Mouse (Mus musculus): ENCODE results near the gene Neurl3.

DNA sequence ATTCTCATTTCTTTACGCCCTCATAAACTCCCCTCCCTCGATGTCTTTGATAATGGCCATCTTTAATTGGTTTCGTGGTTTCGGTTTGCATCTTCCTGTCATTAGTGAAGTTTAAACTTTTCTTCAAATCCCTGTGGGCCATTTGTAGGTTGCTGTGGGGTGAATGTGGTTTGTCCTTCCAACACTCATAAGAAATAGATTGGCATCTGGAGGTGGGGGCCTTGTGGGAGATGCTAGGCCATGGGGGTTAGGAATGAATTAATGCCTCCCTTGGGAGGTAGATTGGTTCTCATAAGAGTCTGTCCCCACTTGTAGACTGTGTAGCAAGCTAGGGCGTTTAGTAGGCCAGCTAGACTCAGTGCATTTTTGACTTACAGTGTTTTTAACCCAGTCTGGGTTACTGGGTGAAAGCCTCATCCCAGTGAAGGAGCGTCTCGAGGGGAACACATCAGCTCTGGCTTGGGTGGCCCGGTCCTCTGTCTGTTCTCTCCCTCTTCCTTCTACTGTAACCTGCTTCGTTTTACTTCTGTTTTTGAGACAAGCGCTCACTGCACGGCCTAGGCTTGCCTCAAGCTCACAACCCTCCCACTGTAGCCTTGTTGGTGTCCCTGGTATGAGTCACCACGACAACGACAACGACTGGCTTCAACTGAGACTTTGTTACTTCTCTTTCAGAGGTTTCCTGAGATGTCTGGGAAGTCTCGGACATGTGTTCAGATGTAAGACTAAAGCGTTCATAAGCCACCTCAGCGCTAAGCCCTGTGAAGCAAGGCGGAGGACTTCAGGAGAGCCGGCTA lies 12.6 kb downstream of the Neurl3 start:
- TF ChIP-seq POLR2A (IDR thresholded peaks at IDR 0.05; ENCODE audit: low read depth, low read length) = no peak
- TF ChIP-seq CTCF (IDR thresholded peaks at IDR 0.05; ENCODE audit: borderline replicate concordance, insufficient read depth, low read length) = no peak
